Mouse (Mus musculus): Measurements from ENCODE around the gene Tmsb10. TPM values are rescaled to one million over a fixed set of nuclear protein-coding genes. Genes with fewer than 3 reads are reported as not detected.

Tmsb10 gene
- polyA plus RNA-seq, 1 experiment from 2014 or later: 328 TPM

DNA sequence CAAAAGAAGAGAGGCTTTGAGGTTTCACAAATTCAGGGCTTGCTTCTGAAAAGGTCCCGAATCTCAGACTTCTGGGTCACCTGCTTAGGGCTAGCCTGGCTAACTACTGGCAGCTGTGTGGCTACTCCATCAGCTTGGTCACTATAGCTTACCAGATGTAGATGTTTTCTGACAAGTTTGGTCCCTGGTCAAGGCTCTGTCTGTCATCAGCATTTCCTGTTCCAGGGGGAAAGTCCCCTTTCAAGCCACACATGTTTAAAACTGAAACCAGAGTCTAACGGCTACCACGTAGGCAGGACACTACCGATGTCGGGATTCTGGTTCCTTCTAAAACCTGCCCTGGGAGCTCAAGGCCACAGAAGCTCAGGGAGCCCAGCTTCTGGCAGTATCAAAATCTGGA, 20.7 kb downstream of the Tmsb10 start:
- Histone ChIP-seq H3K4me3 (ENCODE audit: low read depth, low read length) (no peak overlapping the region), H3K36me3 (replicated peaks; ENCODE audit: insufficient read depth, low read length) (no peaks in the 10 kb centered on the region), H3K27me3 (ENCODE audit: insufficient read depth, low read length) (no peaks in the 10 kb centered on the region), H3K4me2 (ENCODE audit: low read depth, low read length) (peak overlapping the region; percentile 44), H3K9me3 (ENCODE audit: low read length) (no peaks in the 10 kb centered on the region), H3K9ac (replicated peaks) (no peak overlapping the region), H3K4me1 (ENCODE audit: insufficient read depth) (no peaks in the 10 kb centered on the region), H3K27ac (ENCODE audit: low read depth) (peak overlapping the region; percentile 52)
- peak; percentile 43; the same call in 1 of the 2 replicates for ATAC-seq
- DNase-seq: no peak
- 16% methylated on average over 5 of the region's 5 CpGs for WGBS (ENCODE audit: insufficient replicate concordance)
- TF ChIP-seq EP300 (IDR thresholded peaks at IDR 0.05; ENCODE audit: low read depth): no peak
- no peak for TF ChIP-seq CTCF (IDR thresholded peaks at IDR 0.05; ENCODE audit: low read depth)

DNA sequence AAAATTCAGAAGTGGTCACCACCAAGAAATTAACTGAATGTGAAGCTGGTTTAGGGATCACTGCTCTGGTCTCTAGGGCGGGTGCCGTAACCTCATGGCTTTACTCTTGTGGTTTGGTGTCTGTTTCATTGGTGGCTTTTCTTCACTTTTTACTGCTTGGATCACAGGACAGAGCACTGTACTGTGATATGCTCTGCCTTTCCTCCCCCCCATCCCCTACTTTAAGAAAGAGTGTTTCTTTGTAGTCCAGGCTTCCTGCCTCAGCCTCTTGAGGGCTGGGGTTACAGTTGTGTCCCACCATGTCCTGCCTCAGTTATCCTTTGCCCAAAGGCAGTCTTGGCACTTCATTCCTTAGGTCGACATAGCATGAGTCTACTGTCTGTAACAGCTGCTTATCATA, 21.1 kb downstream of the Tmsb10 start:
- ATAC-seq: no peak
- DNase-seq: no peak
- H3K4me2 ChIP-seq (ENCODE audit: low read depth, low read length): peak overlapping the region; percentile 44

DNA sequence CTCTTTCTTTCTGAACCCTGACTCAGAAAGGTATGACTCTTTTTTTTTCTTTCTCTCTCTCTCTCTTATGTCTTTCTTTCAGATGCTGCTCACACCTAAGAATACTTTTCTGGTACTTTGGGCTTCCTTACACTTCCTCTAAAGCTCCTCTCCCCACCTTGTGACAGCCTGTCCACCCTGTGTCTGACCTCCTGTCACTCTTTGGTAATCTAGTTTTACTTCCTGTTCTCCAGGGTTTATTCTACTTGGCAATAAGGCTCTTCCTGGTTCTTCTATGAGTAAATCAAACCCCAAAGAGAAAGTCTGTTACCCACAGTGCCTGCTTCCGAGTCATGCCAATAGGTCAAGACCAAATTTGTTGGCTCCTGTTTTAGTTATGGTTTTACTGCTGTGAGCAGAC, 25.6 kb downstream of the Tmsb10 start:
- ATAC-seq: no peak
- no peaks in the 10 kb centered on the region for H3K36me3 ChIP-seq (replicated peaks; ENCODE audit: insufficient read depth, low read length)
- TF ChIP-seq CTCF (IDR thresholded peaks at IDR 0.05; ENCODE audit: low read depth) (no peak), EP300 (IDR thresholded peaks at IDR 0.05; ENCODE audit: low read depth) (no peak)
- H3K9me3 ChIP-seq (ENCODE audit: low read length): no peaks in the 10 kb centered on the region
- no peak overlapping the region for H3K27ac ChIP-seq (ENCODE audit: low read depth)
- H3K4me2 ChIP-seq (ENCODE audit: low read depth, low read length): no peak overlapping the region
- H3K9ac ChIP-seq (replicated peaks): no peak overlapping the region
- H3K4me1 ChIP-seq (ENCODE audit: insufficient read depth): 0 out of 2 replicates have a peak, but pooled peaks cover 2% of the 10 kb centered on the region
- no peaks in the 10 kb centered on the region for H3K27me3 ChIP-seq (ENCODE audit: insufficient read depth, low read length)
- DNase-seq: no peak
- no peak overlapping the region for H3K4me3 ChIP-seq (ENCODE audit: low read depth, low read length)
- 78% methylated on average over 1 of the region's 1 CpGs for WGBS (ENCODE audit: insufficient replicate concordance)

More for the DNA sequence above, 21.1 kb downstream of the Tmsb10 start:
- TF ChIP-seq CTCF (IDR thresholded peaks at IDR 0.05; ENCODE audit: low read depth): no peak
- TF ChIP-seq EP300 (IDR thresholded peaks at IDR 0.05; ENCODE audit: low read depth): no peak
- no peaks in the 10 kb centered on the region for H3K36me3 ChIP-seq (replicated peaks; ENCODE audit: insufficient read depth, low read length)
- no peaks in the 10 kb centered on the region for H3K27me3 ChIP-seq (ENCODE audit: insufficient read depth, low read length)
- H3K9ac ChIP-seq (replicated peaks): no peak overlapping the region
- 58% methylated on average over 3 of the region's 3 CpGs for WGBS (ENCODE audit: insufficient replicate concordance)
- peak overlapping the region; percentile 52 for H3K27ac ChIP-seq (ENCODE audit: low read depth)
- no peaks in the 10 kb centered on the region for H3K9me3 ChIP-seq (ENCODE audit: low read length)
- H3K4me3 ChIP-seq (ENCODE audit: low read depth, low read length): no peak overlapping the region
- H3K4me1 ChIP-seq (ENCODE audit: insufficient read depth): no peaks in the 10 kb centered on the region

DNA sequence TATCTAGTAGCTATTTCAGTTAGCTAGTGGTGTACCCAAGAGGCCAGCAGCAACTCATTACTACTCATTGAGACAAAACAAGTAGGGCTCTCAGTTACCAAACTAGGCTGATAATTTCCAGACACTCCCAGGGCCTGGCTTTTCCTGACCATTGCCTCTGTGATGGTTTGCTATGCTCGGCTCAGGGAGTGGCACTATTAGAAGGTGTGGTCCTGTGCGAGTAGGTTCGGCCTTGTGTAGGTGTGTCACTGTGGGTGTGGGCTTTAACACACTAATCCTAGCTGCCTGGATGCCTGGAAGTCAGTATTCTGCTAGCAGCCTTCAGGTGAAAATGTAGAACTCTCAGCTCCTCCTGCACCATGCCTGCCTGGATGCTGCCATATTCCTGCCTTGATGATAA, 27.0 kb downstream of the Tmsb10 start:
- 75% methylated on average over 3 of the region's 3 CpGs for WGBS (ENCODE audit: insufficient replicate concordance)
- H3K4me1 ChIP-seq (ENCODE audit: insufficient read depth): 0 out of 2 replicates have a peak, but pooled peaks cover 5% of the 10 kb centered on the region
- H3K4me2 ChIP-seq (ENCODE audit: low read depth, low read length): no peak overlapping the region
- no peaks in the 10 kb centered on the region for H3K9me3 ChIP-seq (ENCODE audit: low read length)
- no peaks in the 10 kb centered on the region for H3K36me3 ChIP-seq (replicated peaks; ENCODE audit: insufficient read depth, low read length)
- ATAC-seq: no peak
- no peak overlapping the region for H3K9ac ChIP-seq (replicated peaks)
- no peak for DNase-seq
- H3K4me3 ChIP-seq (ENCODE audit: low read depth, low read length): no peak overlapping the region
- no peak overlapping the region for H3K27ac ChIP-seq (ENCODE audit: low read depth)
- TF ChIP-seq EP300 (IDR thresholded peaks at IDR 0.05; ENCODE audit: low read depth) (no peak), CTCF (IDR thresholded peaks at IDR 0.05; ENCODE audit: low read depth) (no peak)
- no peaks in the 10 kb centered on the region for H3K27me3 ChIP-seq (ENCODE audit: insufficient read depth, low read length)

DNA sequence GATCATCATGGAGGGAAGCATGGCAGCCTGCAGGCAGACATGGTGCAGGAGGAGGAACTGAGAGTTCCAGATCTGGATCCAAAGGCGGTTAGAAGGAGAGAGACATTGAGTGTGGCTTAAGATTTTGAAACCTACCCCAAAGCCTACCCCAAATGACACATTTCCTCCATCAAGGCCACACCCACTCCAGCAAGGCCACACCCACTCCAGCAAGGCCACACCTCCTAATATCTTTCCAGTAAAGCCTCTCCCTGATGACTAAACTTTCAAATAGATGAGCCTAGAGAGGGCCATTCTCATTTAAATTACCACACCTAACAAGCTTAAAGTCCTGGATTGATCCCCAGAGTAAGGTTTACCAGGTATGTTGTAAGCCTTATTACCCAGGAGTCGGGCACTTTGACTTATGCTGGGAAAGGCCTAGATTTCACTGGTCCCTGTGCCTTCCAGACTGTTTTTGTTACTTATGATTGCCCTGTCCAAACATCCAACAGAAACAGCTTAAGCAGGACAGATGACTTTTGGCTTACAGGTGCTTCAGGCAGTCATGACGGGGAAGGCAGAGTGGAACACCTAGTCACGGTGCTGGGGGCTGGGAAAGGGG, 28.7 kb downstream of the Tmsb10 start:
- Histone ChIP-seq H3K27ac (ENCODE audit: low read depth) (0 out of 2 replicates have a peak overlapping the region, but pooled peaks have one; percentile 16), H3K4me2 (ENCODE audit: low read depth, low read length) (no peak overlapping the region), H3K4me3 (ENCODE audit: low read depth, low read length) (no peak overlapping the region), H3K9ac (replicated peaks) (no peak overlapping the region), H3K27me3 (ENCODE audit: insufficient read depth, low read length) (no peaks in the 10 kb centered on the region), H3K9me3 (ENCODE audit: low read length) (no peaks in the 10 kb centered on the region), H3K36me3 (replicated peaks; ENCODE audit: insufficient read depth, low read length) (no peaks in the 10 kb centered on the region), H3K4me1 (ENCODE audit: insufficient read depth) (0 out of 2 replicates have a peak, but pooled peaks cover 5% of the 10 kb centered on the region)
- peak; percentile 22 for DNase-seq
- 72% methylated on average over 4 of the region's 4 CpGs for WGBS (ENCODE audit: insufficient replicate concordance)
- ATAC-seq: peak; percentile 87
- TF ChIP-seq EP300 (IDR thresholded peaks at IDR 0.05; ENCODE audit: low read depth) (no peak), CTCF (IDR thresholded peaks at IDR 0.05; ENCODE audit: low read depth) (no peak)

DNA sequence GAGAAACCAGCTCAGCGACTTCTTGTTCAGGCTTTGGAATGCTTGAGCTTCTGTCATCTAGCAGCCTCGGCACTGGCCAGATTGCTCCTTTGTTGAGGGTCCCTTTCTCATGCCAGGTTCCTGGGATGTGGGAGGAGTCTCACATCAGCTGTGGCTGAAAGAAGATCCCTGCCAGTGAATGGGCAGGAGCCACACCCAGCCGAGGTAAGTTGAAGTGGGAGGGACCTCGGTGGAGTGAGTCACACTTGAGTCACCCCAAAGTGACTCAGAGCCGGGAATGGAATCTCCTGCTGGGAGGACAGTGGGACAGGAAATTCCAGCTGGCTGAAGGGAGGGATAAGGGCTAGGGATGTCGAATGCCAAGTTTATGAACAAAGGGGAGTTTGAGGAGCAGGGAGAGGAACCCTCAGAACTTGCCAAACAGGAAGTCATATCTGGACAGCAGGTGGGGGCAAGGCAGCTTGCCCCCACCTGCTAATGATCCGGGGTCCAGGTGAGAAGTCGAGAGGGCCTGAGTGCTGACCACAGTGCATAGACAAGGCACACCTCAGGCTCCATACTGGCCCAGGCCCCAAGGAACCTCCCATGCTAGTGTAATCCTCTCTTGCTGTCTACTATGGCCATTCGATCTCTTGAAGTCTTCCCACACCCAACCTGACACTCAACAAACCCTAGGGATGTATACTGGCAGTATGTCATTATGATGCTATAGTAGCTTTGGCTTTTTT, 31.6 kb downstream of the Tmsb10 start:
- peak; percentile 45 for ATAC-seq
- H3K9ac ChIP-seq (replicated peaks): no peak overlapping the region
- no peak overlapping the region for H3K4me2 ChIP-seq (ENCODE audit: low read depth, low read length)
- H3K4me1 ChIP-seq (ENCODE audit: insufficient read depth): 0 out of 2 replicates have a peak, but pooled peaks cover 5% of the 10 kb centered on the region
- no peak overlapping the region for H3K27ac ChIP-seq (ENCODE audit: low read depth)
- H3K36me3 ChIP-seq (replicated peaks; ENCODE audit: insufficient read depth, low read length): no peaks in the 10 kb centered on the region
- H3K27me3 ChIP-seq (ENCODE audit: insufficient read depth, low read length): no peaks in the 10 kb centered on the region
- TF ChIP-seq EP300 (IDR thresholded peaks at IDR 0.05; ENCODE audit: low read depth): no peak
- no peak for TF ChIP-seq CTCF (IDR thresholded peaks at IDR 0.05; ENCODE audit: low read depth)
- DNase-seq: peak; percentile 25
- H3K4me3 ChIP-seq (ENCODE audit: low read depth, low read length): no peak overlapping the region
- 37% methylated on average over 9 of the region's 9 CpGs for WGBS (ENCODE audit: insufficient replicate concordance)
- H3K9me3 ChIP-seq (ENCODE audit: low read length): no peaks in the 10 kb centered on the region
